Mouse (Mus musculus) stomach, embryonic 14.5 days (tissue): ENCODE data around the gene Scarb1. TPM values are rescaled to one million over a fixed set of nuclear protein-coding genes. Genes with fewer than 3 reads are reported as not detected.
A peak's percentile ranks its signal among the peaks of the same experiment; 100 is the strongest.

Source experiments
- ATAC-seq: fragments of 200-750 bp; cut with Nextera tagmentation; 2 replicates; pipeline ENCODE4 v1.8.0; 2017; ENCODE audit warnings: low read depth, moderate TSS enrichment; ENCODE audit not compliant: insufficient number of reproducible peaks, insufficient read depth, low FRiP score
- H3K27ac ChIP-seq: fragments of 300-500 bp; sonication (generic); 2 replicates; pipeline ENCODE4 v1.5.1; 2014; ENCODE audit warnings: mild to moderate bottlenecking, low read length, moderate library complexity, mixed read lengths
- H3K27me3 ChIP-seq: fragments of 300-500 bp; sonication (generic); 2 replicates; pipeline ENCODE4 v1.6.1; 2014; ENCODE audit warnings: low read length, control low read depth, mixed read lengths; ENCODE audit not compliant: control insufficient read depth, insufficient read depth
- H3K36me3 ChIP-seq: fragments of 300-500 bp; sonication (generic); 2 replicates; pipeline ENCODE4 v1.6.1; 2014; ENCODE audit warnings: mild to moderate bottlenecking, control low read depth, low read length, moderate library complexity, mixed read lengths; ENCODE audit not compliant: control insufficient read depth, insufficient read depth
- H3K4me1 ChIP-seq: fragments of 300-500 bp; sonication (generic); 2 replicates; pipeline ENCODE4 v1.6.1; 2014; ENCODE audit warnings: low read length, control low read depth, mixed read lengths; ENCODE audit not compliant: control insufficient read depth, insufficient read depth
- H3K4me2 ChIP-seq: fragments of 300-500 bp; sonication (generic); replicated peaks from 2 replicates; pipeline ENCODE4 v1.6.1; 2014; ENCODE audit warnings: low read depth, low read length, control low read depth
- H3K4me3 ChIP-seq: fragments of 300-500 bp; sonication (generic); 2 replicates; pipeline ENCODE4 v1.5.1; 2014; ENCODE audit warnings: low read depth, low read length, control low read depth
- H3K9ac ChIP-seq: fragments of 300-500 bp; sonication (generic); replicated peaks from 2 replicates; pipeline ENCODE4 v1.6.1; 2014; ENCODE audit warnings: low read depth, mild to moderate bottlenecking, control low read depth, low read length, moderate library complexity, mixed read lengths
- H3K9me3 ChIP-seq: fragments of 300-500 bp; sonication (generic); 2 replicates; pipeline ENCODE4 v1.6.1; 2016; ENCODE audit warnings: low read depth, low read length, control low read depth; ENCODE audit not compliant: control insufficient read depth
- WGBS: fragments of 180-500 bp; shearing (Covaris S2); extraction: QIAGEN DNeasy Blood & Tissue Kit; methylation state at CpG from one replicate; pipeline ENCODE4 v1.1.7; 2014; 5-methylcytosine and 5-hydroxymethylcytosine counted together
- polyA plus RNA-seq: library from polyadenylated mRNA; unstranded; fragments of >200 nt; fragmentation: Nextera tagmentation; extraction: Ambion mirVana; gene quantifications from 2 replicates; pipeline ENCODE4 v1.2.1, GENCODE M21; 2014

Scarb1 gene
- polyA plus RNA-seq, 1 experiment from 2014 or later = 47.1 TPM

DNA sequence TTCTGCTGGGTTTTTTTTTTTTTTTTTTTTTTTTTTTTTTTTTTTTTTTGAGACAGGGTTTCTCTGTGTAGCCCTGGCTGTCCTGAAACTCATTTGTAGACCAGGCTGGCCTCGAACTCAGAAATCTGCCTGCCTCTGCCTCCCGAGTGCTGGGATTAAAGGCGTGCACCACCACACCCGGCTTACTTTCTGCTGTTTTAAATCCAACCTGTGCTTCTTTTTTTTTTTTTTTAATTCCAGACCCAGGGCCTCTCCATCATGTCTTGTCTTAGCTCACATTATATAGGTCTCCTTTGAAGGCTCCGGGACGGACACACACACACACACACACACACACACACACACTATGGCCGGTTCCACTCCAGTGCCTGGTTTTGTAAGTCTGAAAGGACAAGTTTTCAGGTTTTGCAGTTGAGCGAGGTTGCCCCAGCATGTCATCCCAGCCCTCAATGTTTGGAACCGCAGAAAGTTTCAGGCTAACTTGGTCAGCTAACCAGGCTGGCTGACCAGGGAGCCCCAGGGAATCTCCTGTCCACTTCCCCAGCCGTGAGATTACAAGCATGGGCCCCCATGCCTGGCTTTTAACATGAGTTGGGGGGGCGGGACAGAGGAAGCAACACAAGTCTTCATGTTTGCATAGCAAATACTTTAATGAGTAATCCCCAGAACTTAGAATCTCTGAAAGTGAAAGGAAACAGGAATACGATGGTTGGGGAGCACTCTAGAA is 16.8 kb upstream of the Scarb1 start:
- no peaks in the 10 kb centered on the region for H3K36me3 ChIP-seq
- no peak for ATAC-seq
- H3K27me3 ChIP-seq = no peaks in the 10 kb centered on the region
- no peak overlapping the region for H3K4me3 ChIP-seq
- no peak overlapping the region for H3K9ac ChIP-seq
- WGBS = 76% methylated on average over 12 of the region's 12 CpGs
- H3K9me3 ChIP-seq = no peaks in the 10 kb centered on the region
- H3K4me2 ChIP-seq = no peak overlapping the region
- H3K4me1 ChIP-seq = 0 out of 2 replicates have a peak, but pooled peaks cover 6% of the 10 kb centered on the region
- H3K27ac ChIP-seq = no peak overlapping the region

DNA sequence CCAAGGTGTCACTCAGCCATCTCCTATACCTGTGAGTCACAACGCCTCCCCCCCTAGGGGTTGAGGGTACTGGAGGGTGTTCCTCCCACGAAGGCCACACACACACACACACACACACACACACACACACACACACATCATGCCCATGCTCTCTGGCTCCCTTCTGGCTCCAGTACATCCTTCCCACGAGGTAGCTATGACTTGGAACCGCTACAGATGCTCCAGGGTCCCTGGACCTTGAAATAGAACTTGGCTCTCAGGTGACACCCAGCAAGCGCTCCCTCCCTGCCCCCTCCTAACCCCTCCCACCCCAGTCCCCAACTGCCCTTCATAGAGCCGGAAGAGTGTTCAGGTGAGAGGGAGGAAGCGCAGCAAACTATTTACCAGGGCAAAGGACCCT is 14.8 kb upstream of the Scarb1 start:
- 0 out of 2 replicates have a peak, but pooled peaks have one; percentile 5 for ATAC-seq
- WGBS = 30% methylated on average over 7 of the region's 7 CpGs
- Histone ChIP-seq H3K4me1 (0 out of 2 replicates have a peak, but pooled peaks cover 6% of the 10 kb centered on the region), H3K27me3 (no peaks in the 10 kb centered on the region), H3K27ac (no peak overlapping the region), H3K36me3 (no peaks in the 10 kb centered on the region), H3K9me3 (no peaks in the 10 kb centered on the region), H3K4me3 (no peak overlapping the region), H3K9ac (no peak overlapping the region), H3K4me2 (no peak overlapping the region)

- no peaks in the 10 kb centered on the region for H3K36me3 ChIP-seq
- no peak overlapping the region for H3K9ac ChIP-seq
- H3K9me3 ChIP-seq = no peaks in the 10 kb centered on the region
- 32% methylated on average over 7 of the region's 7 CpGs for WGBS
- no peak overlapping the region for H3K27ac ChIP-seq
- H3K4me3 ChIP-seq = no peak overlapping the region
- H3K4me2 ChIP-seq = no peak overlapping the region
- H3K27me3 ChIP-seq = no peaks in the 10 kb centered on the region
- 0 out of 2 replicates have a peak, but pooled peaks have one; percentile 37 for ATAC-seq
- H3K4me1 ChIP-seq = 0 out of 2 replicates have a peak, but pooled peaks cover 6% of the 10 kb centered on the region
Observed at GRCm38 (mm10) chr5:125354885-125355492, 14.1 kb upstream of the Scarb1 start.

- H3K4me1 ChIP-seq = 0 out of 2 replicates have a peak, but pooled peaks cover 6% of the 10 kb centered on the region
- no peaks in the 10 kb centered on the region for H3K36me3 ChIP-seq
- H3K27ac ChIP-seq = no peak overlapping the region
- no peak overlapping the region for H3K9ac ChIP-seq
- H3K4me3 ChIP-seq = no peak overlapping the region
- H3K9me3 ChIP-seq = no peaks in the 10 kb centered on the region
- WGBS = 92% methylated on average over 5 of the region's 5 CpGs
- ATAC-seq = no peak
- H3K4me2 ChIP-seq = no peak overlapping the region
- H3K27me3 ChIP-seq = no peaks in the 10 kb centered on the region
Observed at GRCm38 (mm10) chr5:125352781-125353294, 11.9 kb upstream of the Scarb1 start.

DNA sequence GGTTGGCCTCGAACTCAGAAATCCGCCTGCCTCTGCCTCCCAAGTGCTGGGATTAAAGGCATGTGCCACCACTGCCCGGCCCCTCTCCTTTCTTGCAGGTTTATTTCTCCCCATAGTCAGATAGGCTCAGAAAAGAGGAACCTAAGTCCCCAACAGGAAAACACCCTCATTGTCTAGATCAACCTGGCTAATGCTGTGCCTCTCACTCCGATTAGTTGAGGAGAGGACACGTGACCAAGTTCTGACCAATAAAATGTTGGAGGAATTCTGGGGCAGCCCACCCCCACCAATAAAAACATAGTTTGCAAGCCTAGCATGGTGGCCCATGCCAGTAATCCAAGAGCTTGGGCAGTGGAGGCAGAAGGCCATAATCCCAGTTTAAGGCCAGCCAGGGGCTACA is 11.0 kb upstream of the Scarb1 start:
- no peak for ATAC-seq
- H3K4me1 ChIP-seq = 0 out of 2 replicates have a peak, but pooled peaks cover 6% of the 10 kb centered on the region
- no peaks in the 10 kb centered on the region for H3K36me3 ChIP-seq
- no peak overlapping the region for H3K9ac ChIP-seq
- no peak overlapping the region for H3K4me2 ChIP-seq
- H3K4me3 ChIP-seq = no peak overlapping the region
- no peaks in the 10 kb centered on the region for H3K27me3 ChIP-seq
- H3K9me3 ChIP-seq = no peaks in the 10 kb centered on the region
- 89% methylated on average over 5 of the region's 5 CpGs for WGBS
- H3K27ac ChIP-seq = no peak overlapping the region

DNA sequence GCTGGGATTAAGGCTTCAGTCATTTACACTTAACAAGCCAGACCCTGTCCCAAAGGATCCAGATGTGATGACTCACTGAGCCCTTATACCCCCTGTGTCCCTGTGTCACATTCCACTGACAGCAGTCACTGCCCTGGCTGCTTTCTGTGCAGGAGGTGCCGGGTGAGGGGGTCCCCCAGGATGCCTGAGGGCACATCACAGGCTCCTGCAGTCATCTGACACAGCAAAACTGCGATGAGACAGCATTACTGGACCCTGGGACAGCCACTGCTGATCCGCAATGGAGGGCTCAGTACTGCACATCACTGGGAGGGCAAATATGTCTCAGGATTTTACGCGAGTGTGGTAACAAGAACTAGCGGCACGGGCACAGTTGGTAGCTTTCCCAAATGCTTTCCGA is 10.2 kb upstream of the Scarb1 start:
- WGBS = 81% methylated on average over 8 of the region's 8 CpGs
- H3K4me3 ChIP-seq = no peak overlapping the region
- H3K27ac ChIP-seq = no peak overlapping the region
- no peaks in the 10 kb centered on the region for H3K36me3 ChIP-seq
- no peak overlapping the region for H3K4me2 ChIP-seq
- 0 out of 2 replicates have a peak, but pooled peaks cover 6% of the 10 kb centered on the region for H3K4me1 ChIP-seq
- H3K9ac ChIP-seq = no peak overlapping the region
- H3K27me3 ChIP-seq = no peaks in the 10 kb centered on the region
- H3K9me3 ChIP-seq = no peaks in the 10 kb centered on the region
- ATAC-seq = no peak

DNA sequence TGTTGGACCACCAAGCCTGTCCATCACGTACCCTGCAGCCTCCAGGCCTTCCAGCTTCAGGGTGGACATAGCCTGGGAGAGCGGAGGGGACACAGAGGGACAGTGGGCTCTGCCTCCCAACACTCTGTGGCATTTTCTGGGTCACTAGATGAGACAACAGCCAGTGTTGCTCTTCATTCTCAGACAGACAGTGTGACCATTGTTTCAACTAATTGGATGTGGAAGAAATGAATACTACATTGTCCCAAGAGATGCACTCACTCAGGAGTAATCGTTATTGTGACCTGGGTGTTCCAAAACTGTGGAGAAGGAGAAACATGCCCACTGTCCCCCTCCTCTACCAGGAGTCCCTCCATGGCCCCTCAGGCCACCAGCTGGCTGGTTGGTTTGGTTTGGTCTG is 8.5 kb upstream of the Scarb1 start:
- Histone ChIP-seq H3K9ac (no peak overlapping the region), H3K4me3 (no peak overlapping the region), H3K9me3 (no peaks in the 10 kb centered on the region), H3K27ac (no peak overlapping the region), H3K27me3 (no peaks in the 10 kb centered on the region), H3K4me1 (no peaks in the 10 kb centered on the region), H3K4me2 (no peak overlapping the region), H3K36me3 (no peaks in the 10 kb centered on the region)
- ATAC-seq = no peak
- 92% methylated on average over 3 of the region's 3 CpGs for WGBS

DNA sequence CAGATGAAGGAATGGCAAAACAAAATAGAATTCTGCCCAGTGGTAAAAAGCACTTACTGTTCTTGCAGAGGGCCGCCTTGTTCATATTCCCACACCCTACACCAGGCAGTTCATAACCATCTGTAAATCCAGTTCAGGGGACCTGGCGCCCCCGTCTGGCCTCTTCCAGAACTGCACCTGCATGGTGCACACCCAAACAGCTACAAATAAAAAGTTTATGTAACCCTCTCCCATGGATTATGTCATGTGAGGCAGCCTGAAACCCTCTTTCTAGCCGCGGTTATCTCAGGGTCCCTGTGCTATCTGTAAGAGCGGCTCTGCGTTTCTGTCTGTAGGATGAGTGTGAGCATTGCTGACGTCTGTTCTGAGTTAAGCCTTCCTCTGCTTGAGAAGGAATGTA is 7.6 kb upstream of the Scarb1 start:
- Histone ChIP-seq H3K9ac (no peak overlapping the region), H3K9me3 (no peaks in the 10 kb centered on the region), H3K27ac (no peak overlapping the region), H3K36me3 (no peaks in the 10 kb centered on the region), H3K4me1 (no peaks in the 10 kb centered on the region), H3K4me2 (no peak overlapping the region), H3K4me3 (no peak overlapping the region), H3K27me3 (no peaks in the 10 kb centered on the region)
- WGBS = 36% methylated on average over 8 of the region's 8 CpGs
- ATAC-seq = no peak
